Comparison of ENCODE assay signal across 23 mouse cellular contexts in genomic region chr2:106744086-106744485, GRCm38 (mm10). TPM values are rescaled to one million over a fixed set of nuclear protein-coding genes. Genes with fewer than 3 reads are reported as not detected.
DNase-seq lines count a peak whose midpoint lies in the region; ATAC-seq and TF ChIP-seq lines count a peak whose summit lies in the region.
"Had no signal": no experiment of that assay in that cellular context is flagged by ENCODE, and none has a peak within 500 bp of the region (broad histone marks: within the 10 kb centered on the region; RNA-seq: fewer than 3 reads in every experiment).

No protein-coding gene starts in this region.

- 63% methylated on average over 4 of the region's 4 CpGs for WGBS in forebrain, embryonic 11.5 days
- 43% methylated on average over 4 of the region's 4 CpGs for WGBS in forebrain, embryonic 16.5 days
- WGBS in hindbrain, embryonic 13.5 days, result 76% methylated on average over 4 of the region's 4 CpGs
- 78% methylated on average over 4 of the region's 4 CpGs for WGBS in hindbrain, postnatal 0 days
- WGBS in neural tube, embryonic 13.5 days, result 60% methylated on average over 4 of the region's 4 CpGs

- H3K9ac ChIP-seq in forebrain, embryonic 11.5 days (ENCODE audit: low read length), result no peak overlapping the region
- H3K9ac ChIP-seq in forebrain, embryonic 16.5 days (replicated peaks; ENCODE audit: low read depth, low read length), result no peak overlapping the region
- no peak overlapping the region for H3K9ac ChIP-seq in hindbrain, embryonic 13.5 days
- no peak overlapping the region for H3K9ac ChIP-seq in hindbrain, postnatal 0 days (replicated peaks; ENCODE audit: low read length)
- no peak overlapping the region for H3K9ac ChIP-seq in neural tube, embryonic 13.5 days
- H3K9ac ChIP-seq: embryonic facial prominence, embryonic 12.5 days; heart, embryonic 15.5 days; intestine, embryonic 15.5 days had no signal

- H3K4me1 ChIP-seq in forebrain, embryonic 11.5 days (replicated peaks; ENCODE audit: control insufficient read depth, insufficient read depth, low read length), result 0 out of 2 replicates have a peak, but pooled peaks cover 7% of the 10 kb centered on the region
- H3K4me1 ChIP-seq in forebrain, embryonic 16.5 days (replicated peaks; ENCODE audit: control insufficient read depth, insufficient read depth, low read length), result peaks cover 19% of the 10 kb centered on the region
- H3K4me1 ChIP-seq in hindbrain, embryonic 13.5 days (replicated peaks), result peaks cover 30% of the 10 kb centered on the region
- no peaks in the 10 kb centered on the region for H3K4me1 ChIP-seq in hindbrain, postnatal 0 days (ENCODE audit: insufficient read depth, low read length)
- H3K4me1 ChIP-seq in neural tube, embryonic 13.5 days (replicated peaks), result peaks cover 41% of the 10 kb centered on the region
- H3K4me1 ChIP-seq: intestine, embryonic 15.5 days had no signal

- H3K27me3 ChIP-seq in forebrain, embryonic 11.5 days (ENCODE audit: control insufficient read depth, insufficient read depth, low read length), result no peaks in the 10 kb centered on the region; the same call in 1 of the 2 replicates
- H3K27me3 ChIP-seq in forebrain, embryonic 16.5 days (replicated peaks; ENCODE audit: control insufficient read depth, insufficient read depth, low read length), result no peaks in the 10 kb centered on the region
- no peaks in the 10 kb centered on the region for H3K27me3 ChIP-seq in hindbrain, embryonic 13.5 days
- no peaks in the 10 kb centered on the region for H3K27me3 ChIP-seq in hindbrain, postnatal 0 days (ENCODE audit: insufficient read depth, low read length)
- no peaks in the 10 kb centered on the region for H3K27me3 ChIP-seq in neural tube, embryonic 13.5 days
- H3K27me3 ChIP-seq: embryonic facial prominence, embryonic 12.5 days; heart, embryonic 15.5 days; intestine, embryonic 15.5 days had no signal

- DNase-seq in forebrain, embryonic 11.5 days (ENCODE audit: low spot score), result peak; percentile 31
- no peak for DNase-seq in hindbrain, postnatal 0 days (ENCODE audit: low spot score)
- no peak for DNase-seq in neural tube, embryonic 10.5 days (ENCODE audit: extremely low spot score, low spot score)
- peak; percentile 16 for DNase-seq in retina, postnatal 7 days (ENCODE audit: low read depth, low spot score)
- DNase-seq in layer of hippocampus, postnatal 14 days (ENCODE audit: low spot score in 2 of 2), result no peak
- DNase-seq: adrenal gland, postnatal 10 days; B cell, adult 2 months; cerebellum, adult 11-12 months; cerebellum, adult 9-10 months; cerebellum, postnatal 25 days; gastrocnemius, postnatal 36 days; heart, adult 18-20 months; heart, postnatal 14 days had no signal

- no peaks in the 10 kb centered on the region for H3K9me3 ChIP-seq in forebrain, embryonic 11.5 days (ENCODE audit: control insufficient read depth, low read length)
- H3K9me3 ChIP-seq in forebrain, embryonic 16.5 days (ENCODE audit: control insufficient read depth, low read length), result no peaks in the 10 kb centered on the region
- no peaks in the 10 kb centered on the region for H3K9me3 ChIP-seq in hindbrain, embryonic 13.5 days
- no peaks in the 10 kb centered on the region for H3K9me3 ChIP-seq in hindbrain, postnatal 0 days (ENCODE audit: low read length)
- no peaks in the 10 kb centered on the region for H3K9me3 ChIP-seq in neural tube, embryonic 13.5 days
- H3K9me3 ChIP-seq: embryonic facial prominence, embryonic 12.5 days; heart, embryonic 15.5 days; intestine, embryonic 15.5 days had no signal

- H3K4me2 ChIP-seq in forebrain, embryonic 11.5 days (ENCODE audit: low read depth, low read length, severe bottlenecking), result no peak overlapping the region
- H3K4me2 ChIP-seq in forebrain, embryonic 16.5 days (ENCODE audit: low read length), result no peak overlapping the region
- H3K4me2 ChIP-seq in hindbrain, embryonic 13.5 days, result no peak overlapping the region
- no peak overlapping the region for H3K4me2 ChIP-seq in hindbrain, postnatal 0 days (ENCODE audit: low read depth, low read length)
- H3K4me2 ChIP-seq in neural tube, embryonic 13.5 days, result no peak overlapping the region
- H3K4me2 ChIP-seq: embryonic facial prominence, embryonic 12.5 days; heart, embryonic 11.5 days; heart, embryonic 15.5 days; intestine, embryonic 15.5 days had no signal

- no peak overlapping the region for H3K4me3 ChIP-seq in forebrain, embryonic 11.5 days (ENCODE audit: low read depth, low read length)
- H3K4me3 ChIP-seq in forebrain, embryonic 16.5 days (replicated peaks; ENCODE audit: low read length), result no peak overlapping the region
- no peak overlapping the region for H3K4me3 ChIP-seq in hindbrain, embryonic 13.5 days
- no peak overlapping the region for H3K4me3 ChIP-seq in hindbrain, postnatal 0 days (ENCODE audit: low read length)
- no peak overlapping the region for H3K4me3 ChIP-seq in neural tube, embryonic 13.5 days
- H3K4me3 ChIP-seq: embryonic facial prominence, embryonic 12.5 days; heart, embryonic 15.5 days; intestine, embryonic 15.5 days had no signal

- no peak overlapping the region for H3K27ac ChIP-seq in forebrain, embryonic 11.5 days (ENCODE audit: low read depth, low read length)
- no peak overlapping the region for H3K27ac ChIP-seq in forebrain, embryonic 16.5 days (ENCODE audit: low read length)
- H3K27ac ChIP-seq in hindbrain, embryonic 13.5 days, result 0 out of 2 replicates have a peak overlapping the region, but pooled peaks have one; percentile 52
- H3K27ac ChIP-seq in hindbrain, postnatal 0 days, result no peak overlapping the region
- peak overlapping the region; percentile 59 for H3K27ac ChIP-seq in neural tube, embryonic 13.5 days (replicated peaks)
- H3K27ac ChIP-seq: embryonic facial prominence, embryonic 12.5 days; heart, embryonic 15.5 days; intestine, embryonic 15.5 days had no signal

- no peaks in the 10 kb centered on the region; the same call in 1 of the 2 replicates for H3K36me3 ChIP-seq in forebrain, embryonic 11.5 days (ENCODE audit: control insufficient read depth, insufficient read depth, low read length)
- H3K36me3 ChIP-seq in forebrain, embryonic 16.5 days (ENCODE audit: control insufficient read depth, insufficient read depth), result no peaks in the 10 kb centered on the region
- no peaks in the 10 kb centered on the region for H3K36me3 ChIP-seq in hindbrain, embryonic 13.5 days
- H3K36me3 ChIP-seq in hindbrain, postnatal 0 days (ENCODE audit: insufficient read depth, low read length), result no peaks in the 10 kb centered on the region
- H3K36me3 ChIP-seq in neural tube, embryonic 13.5 days, result peaks cover 5% of the 10 kb centered on the region; the same call in 1 of the 2 replicates
- H3K36me3 ChIP-seq: embryonic facial prominence, embryonic 12.5 days; G1E; heart, embryonic 15.5 days; intestine, embryonic 15.5 days had no signal

- ATAC-seq in forebrain, embryonic 11.5 days (replicated peaks; ENCODE audit: low FRiP score), result no peak
- no peak for ATAC-seq in forebrain, embryonic 16.5 days
- no peak for ATAC-seq in hindbrain, embryonic 13.5 days (ENCODE audit: low FRiP score)
- no peak for ATAC-seq in hindbrain, postnatal 0 days
- no peak for ATAC-seq in neural tube, embryonic 13.5 days (ENCODE audit: low read depth)
- ATAC-seq: CD4-positive, CD25-positive, alpha-beta regulatory T cell, adult 4 months; hindbrain, embryonic 16.5 days; intestine, embryonic 15.5 days had no signal

- TF ChIP-seq CTCF in hindbrain, postnatal 0 days (IDR thresholded peaks at IDR 0.05; ENCODE audit: low read depth), result no peak

RNA-seq across cellular contexts. Expression of gene Mpped2, which starts 51.0 kb away (rescaled TPM):
- 102 and 121 TPM in 2 replicates for polyA plus RNA-seq in forebrain, embryonic 11.5 days (2014; fragmentation: Nextera tagmentation; extraction: Ambion mirVana)
- 187 and 199 TPM in 2 replicates for polyA plus RNA-seq in forebrain, embryonic 16.5 days (2015; fragmentation: Nextera tagmentation; extraction: Ambion mirVana)
- polyA plus RNA-seq in hindbrain, embryonic 13.5 days (2015; fragmentation: Nextera tagmentation; extraction: Ambion mirVana), result 144 and 147 TPM in 2 replicates
- total RNA-seq in hindbrain, postnatal 0 days (2014; rRNA removed), result 39.1 and 50.7 TPM in 2 replicates
- 74.1 and 80.0 TPM in 2 replicates for polyA plus RNA-seq in hindbrain, postnatal 0 days (2015; fragmentation: Nextera tagmentation; extraction: Ambion mirVana)
- polyA plus RNA-seq in neural tube, embryonic 13.5 days (2015; fragmentation: Nextera tagmentation; extraction: Ambion mirVana), result 199 and 206 TPM in 2 replicates
- 10 to 100 TPM; 39.9 to 40.3 TPM for total RNA-seq in layer of hippocampus, postnatal 14 days (2021)
- polyA plus RNA-seq: CD4-positive, CD25-positive, alpha-beta regulatory T cell, adult 4 months; G1E had no signal

Comparison
In these comparisons a context has a peak if more than half of its experiments do, and no peak if none do; other contexts are left out.
1. H3K27ac ChIP-seq: peak in hindbrain, embryonic 13.5 days (single experiment) and neural tube, embryonic 13.5 days (single experiment); none in forebrain, embryonic 11.5 days (single experiment), forebrain, embryonic 16.5 days (single experiment) and hindbrain, postnatal 0 days (single experiment).
2. DNase-seq: peak in forebrain, embryonic 11.5 days (single experiment) and retina, postnatal 7 days (single experiment); none in hindbrain, postnatal 0 days (single experiment), neural tube, embryonic 10.5 days (single experiment) and layer of hippocampus, postnatal 14 days (0 of 2).